Comparison of ENCODE assay signal across 23 mouse cellular contexts in the genomic region with DNA sequence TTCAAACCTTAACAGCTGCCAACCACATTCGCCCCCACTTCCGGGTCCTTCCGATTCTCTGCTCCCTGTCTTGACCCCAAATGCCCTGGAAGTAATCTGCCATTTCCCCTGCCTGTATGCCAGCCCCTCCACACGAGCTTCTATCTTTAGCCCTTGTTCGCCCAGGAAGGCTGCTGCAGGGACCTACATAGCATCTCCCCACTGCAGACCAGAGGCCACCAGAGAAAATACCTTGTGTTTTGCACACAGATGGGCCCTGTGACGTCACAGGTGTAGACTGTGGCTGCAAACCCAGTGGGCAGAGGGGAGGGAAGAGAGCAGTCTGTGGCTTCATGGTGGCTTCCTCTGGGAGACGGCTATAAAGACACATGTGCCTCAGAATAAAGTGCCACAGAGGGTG. TPM values are rescaled to one million over a fixed set of nuclear protein-coding genes. Genes with fewer than 3 reads are reported as not detected.
DNase-seq lines count a peak whose midpoint lies in the region; ATAC-seq and TF ChIP-seq lines count a peak whose summit lies in the region.
"Had no signal": no experiment of that assay in that cellular context is flagged by ENCODE, and none has a peak within 500 bp of the region (broad histone marks: within the 10 kb centered on the region; RNA-seq: fewer than 3 reads in every experiment).

No protein-coding gene starts in this region.

- H3K4me1 ChIP-seq in embryonic facial prominence, embryonic 13.5 days, result peaks cover 54% of the 10 kb centered on the region
- H3K4me1 ChIP-seq in embryonic facial prominence, embryonic 10.5 days, result peaks cover 62% of the 10 kb centered on the region
- H3K4me1 ChIP-seq: neural tube, embryonic 12.5 days had no signal

- ATAC-seq in embryonic facial prominence, embryonic 13.5 days (ENCODE audit: insufficient number of reproducible peaks, insufficient read depth, low FRiP score, low TSS enrichment, low read depth), result no peak
- ATAC-seq: forebrain, postnatal 0 days; midbrain, embryonic 16.5 days had no signal

- H3ac ChIP-seq in myocyte (ENCODE audit: control insufficient read depth, insufficient read length), result no peak overlapping the region

- no peaks in the 10 kb centered on the region for H3K9me3 ChIP-seq in embryonic facial prominence, embryonic 13.5 days
- no peaks in the 10 kb centered on the region for H3K9me3 ChIP-seq in embryonic facial prominence, embryonic 10.5 days
- H3K9me3 ChIP-seq: limb, embryonic 10.5 days; neural tube, embryonic 12.5 days had no signal

- intact Hi-C loops in left cerebral cortex, postnatal 14 days (cut with DNase I), result no loop called here

- H3K79me2 ChIP-seq in myocyte (ENCODE audit: control insufficient read depth, insufficient read depth), result no peaks in the 10 kb centered on the region

- H3K36me3 ChIP-seq in embryonic facial prominence, embryonic 13.5 days, result no peaks in the 10 kb centered on the region
- H3K36me3 ChIP-seq in embryonic facial prominence, embryonic 10.5 days (replicated peaks), result no peaks in the 10 kb centered on the region
- no peaks in the 10 kb centered on the region for H3K36me3 ChIP-seq in myocyte (ENCODE audit: control insufficient read depth, insufficient read depth)
- H3K36me3 ChIP-seq: limb, embryonic 10.5 days; neural tube, embryonic 12.5 days had no signal

- no peak overlapping the region for H3K4me3 ChIP-seq in embryonic facial prominence, embryonic 13.5 days
- H3K4me3 ChIP-seq in embryonic facial prominence, embryonic 10.5 days, result no peak overlapping the region
- H3K4me3 ChIP-seq in myocyte, result no peak overlapping the region
- H3K4me3 ChIP-seq: layer of hippocampus, adult 2 months; limb, embryonic 10.5 days; neural tube, embryonic 12.5 days had no signal

- H3K27me3 ChIP-seq in embryonic facial prominence, embryonic 13.5 days, result no peaks in the 10 kb centered on the region
- no peaks in the 10 kb centered on the region for H3K27me3 ChIP-seq in embryonic facial prominence, embryonic 10.5 days (replicated peaks; ENCODE audit: low read depth, poor library complexity, severe bottlenecking)
- H3K27me3 ChIP-seq in myocyte (ENCODE audit: control insufficient read depth, insufficient read depth, insufficient read length), result no peaks in the 10 kb centered on the region
- H3K27me3 ChIP-seq: neural tube, embryonic 12.5 days had no signal

- no peak for TF ChIP-seq POLR2A in myocyte (IDR thresholded peaks at IDR 0.05; ENCODE audit: insufficient read length, low read depth)

- whole genome bisulfite sequencing in embryonic facial prominence, embryonic 13.5 days, result 59% methylated on average over 7 of the region's 7 CpGs
- WGBS in embryonic facial prominence, embryonic 10.5 days, result 59% methylated on average over 7 of the region's 7 CpGs

- no peak for DNase-seq in embryonic facial prominence, embryonic 10.5 days (ENCODE audit: low spot score)
- DNase-seq in lung, postnatal 10 days, result peak; percentile 29
- DNase-seq in lung, adult 18-20 months, result no peak
- peak; percentile 49 to 64 for DNase-seq in thymus, postnatal 36 days
- DNase-seq in left cerebral cortex, postnatal 14 days (ENCODE audit: low spot score in 2 of 2), result no peak
- DNase-seq in layer of hippocampus, postnatal 14 days (ENCODE audit: low spot score in 2 of 2), result no peak
- DNase-seq: adrenal gland, adult 8-10 months; cerebellum, adult 9-10 months; forebrain, postnatal 0 days; kidney, adult 18-20 months; kidney, postnatal 10 days; lung, embryonic 14.5 days; lung, postnatal 4 days; right cerebral cortex, postnatal 4 days had no signal

- H3K9ac ChIP-seq in embryonic facial prominence, embryonic 13.5 days, result 0 out of 2 replicates have a peak overlapping the region, but pooled peaks have one; percentile 16
- H3K9ac ChIP-seq: forebrain, postnatal 0 days; lung, embryonic 14.5 days; neural tube, embryonic 12.5 days had no signal

- H3K4me2 ChIP-seq in embryonic facial prominence, embryonic 13.5 days, result no peak overlapping the region
- peak overlapping the region; percentile 0 for H3K4me2 ChIP-seq in myocyte (ENCODE audit: low read depth)
- H3K4me2 ChIP-seq: liver, embryonic 11.5 days; lung, embryonic 14.5 days; neural tube, embryonic 12.5 days had no signal

- H3K27ac ChIP-seq in embryonic facial prominence, embryonic 13.5 days, result no peak overlapping the region
- no peak overlapping the region for H3K27ac ChIP-seq in embryonic facial prominence, embryonic 10.5 days (replicated peaks)
- H3K27ac ChIP-seq: layer of hippocampus, adult 2 months; limb, embryonic 10.5 days; neural tube, embryonic 12.5 days had no signal

TF ChIP-seq in myocyte, 11 proteins besides CTCF, POLR2A, EP300 and RAD21:
- TF ChIP-seq USF1 (IDR thresholded peaks at IDR 0.05; ENCODE audit: low read depth) (no peak), MYOG (IDR thresholded peaks at IDR 0.05; ENCODE audit: control insufficient read depth in 1 of 3, insufficient read depth in 1 of 3, insufficient read length in 2 of 3, low read depth in 2 of 3) (no peak), SRF (IDR thresholded peaks at IDR 0.05; ENCODE audit: control insufficient read depth, insufficient read length, low read depth) (no peak), E2F4 (IDR thresholded peaks at IDR 0.05; ENCODE audit: insufficient read depth) (no peak), MAX (IDR thresholded peaks at IDR 0.05; ENCODE audit: low read depth) (no peak), REST (IDR thresholded peaks at IDR 0.05; ENCODE audit: insufficient read depth, insufficient read length) (no peak), TCF3 (IDR thresholded peaks at IDR 0.05; ENCODE audit: insufficient read length, low read depth) (no peak), CEBPB (IDR thresholded peaks at IDR 0.05; ENCODE audit: insufficient read depth, poor library complexity, severe bottlenecking) (no peak), POLR2AphosphoS2 (IDR thresholded peaks at IDR 0.05; ENCODE audit: insufficient read length, low read depth) (no peak), MYOD1 (IDR thresholded peaks at IDR 0.05; ENCODE audit: control insufficient read depth in 1 of 3, insufficient read length in 2 of 3, low read depth in 2 of 3) (no peak), TCF12 (IDR thresholded peaks at IDR 0.05; ENCODE audit: insufficient read depth, poor library complexity, severe bottlenecking) (no peak)
TF ChIP-seq in myocyte: peak in this region for 0.

RNA-seq across cellular contexts. Expression of a gene that starts 13.0 kb away (rescaled TPM):
- 38.6 and 41.2 TPM in 2 replicates for polyA plus RNA-seq in embryonic facial prominence, embryonic 13.5 days (2015; fragmentation: Nextera tagmentation; extraction: Ambion mirVana)
- 9.6 and 10.4 TPM in 2 replicates for polyA plus RNA-seq in embryonic facial prominence, embryonic 10.5 days (2016; fragmentation: Nextera tagmentation; extraction: Ambion mirVana)
- polyA plus RNA-seq in myocyte (2012; fragmentation: generic; extraction: Trizol), result 66.2 TPM
- total RNA-seq in left cerebral cortex, postnatal 14 days (2021), result 1 to 10 TPM; 7.7 to 9.0 TPM
- total RNA-seq in layer of hippocampus, postnatal 14 days (2021), result 10 to 100 TPM; 10.8 to 12.0 TPM

RNA-seq across cellular contexts. Expression of a gene that starts 23.1 kb away (rescaled TPM):
- polyA plus RNA-seq in embryonic facial prominence, embryonic 13.5 days (2015; fragmentation: Nextera tagmentation; extraction: Ambion mirVana), result 0.28 and 0.30 TPM in 2 replicates
- polyA plus RNA-seq in embryonic facial prominence, embryonic 10.5 days (2016; fragmentation: Nextera tagmentation; extraction: Ambion mirVana), result 0.09 TPM in 1 of 2 replicates, not detected in the other
- polyA plus RNA-seq in myocyte (2012; fragmentation: generic; extraction: Trizol), result 0.67 TPM
- total RNA-seq in left cerebral cortex, postnatal 14 days (2021), result under 1 TPM in 1 of 2 experiments, not detected in 1; 0.11 TPM
- under 1 TPM; 0.07 to 0.12 TPM for total RNA-seq in layer of hippocampus, postnatal 14 days (2021)
- polyA plus RNA-seq: hindbrain, embryonic 11.5 days; limb, embryonic 10.5 days; neural tube, embryonic 12.5 days had no signal

RNA-seq across cellular contexts. Expression of a gene that starts 26.3 kb away (rescaled TPM):
- polyA plus RNA-seq in embryonic facial prominence, embryonic 13.5 days (2015; fragmentation: Nextera tagmentation; extraction: Ambion mirVana), result 0.45 TPM in 1 of 2 replicates, not detected in the other
- polyA plus RNA-seq in embryonic facial prominence, embryonic 10.5 days (2016; fragmentation: Nextera tagmentation; extraction: Ambion mirVana), result not detected in 2 replicates
- not detected for polyA plus RNA-seq in myocyte (2012; fragmentation: generic; extraction: Trizol)
- total RNA-seq in left cerebral cortex, postnatal 14 days (2021), result 10 to 100 TPM; 16.7 to 20.6 TPM
- 10 to 100 TPM; 22.9 to 23.9 TPM for total RNA-seq in layer of hippocampus, postnatal 14 days (2021)
- polyA plus RNA-seq: gonadal fat pad, adult 2 months; limb, embryonic 10.5 days; liver, embryonic 11.5 days had no signal

RNA-seq across cellular contexts. Expression of a gene that starts 49.8 kb away (rescaled TPM):
- 0.53 and 1.5 TPM in 2 replicates for polyA plus RNA-seq in embryonic facial prominence, embryonic 13.5 days (2015; fragmentation: Nextera tagmentation; extraction: Ambion mirVana)
- 0.24 and 0.37 TPM in 2 replicates for polyA plus RNA-seq in embryonic facial prominence, embryonic 10.5 days (2016; fragmentation: Nextera tagmentation; extraction: Ambion mirVana)
- 0.08 TPM for polyA plus RNA-seq in myocyte (2012; fragmentation: generic; extraction: Trizol)
- not detected for total RNA-seq in left cerebral cortex, postnatal 14 days (2021)
- total RNA-seq in layer of hippocampus, postnatal 14 days (2021), result not detected

RNA-seq across cellular contexts. Expression of a gene that starts 54.4 kb away (rescaled TPM):
- polyA plus RNA-seq in embryonic facial prominence, embryonic 13.5 days (2015; fragmentation: Nextera tagmentation; extraction: Ambion mirVana), result 13.3 and 13.4 TPM in 2 replicates
- polyA plus RNA-seq in embryonic facial prominence, embryonic 10.5 days (2016; fragmentation: Nextera tagmentation; extraction: Ambion mirVana), result 5.0 and 7.7 TPM in 2 replicates
- not detected for polyA plus RNA-seq in myocyte (2012; fragmentation: generic; extraction: Trizol)
- 1 to 10 TPM; 2.3 to 4.6 TPM for total RNA-seq in left cerebral cortex, postnatal 14 days (2021)
- 1 to 10 TPM; 2.5 to 3.5 TPM for total RNA-seq in layer of hippocampus, postnatal 14 days (2021)

Comparison
In these comparisons a context has a peak if more than half of its experiments do, and no peak if none do; other contexts are left out.
1. DNase-seq: peak in lung, postnatal 10 days (single experiment) and thymus, postnatal 36 days (2 of 2); none in embryonic facial prominence, embryonic 10.5 days (single experiment), lung, adult 18-20 months (0 of 2), left cerebral cortex, postnatal 14 days (0 of 2) and layer of hippocampus, postnatal 14 days (0 of 2).